Mouse (Mus musculus) skeletal muscle tissue, adult 2 months (tissue): Measurements from ENCODE around the gene Gm16451.
"Not testable (repeated sequence)": the region's sequence is repeated elsewhere in the genome, so short reads cannot be mapped to it uniquely, and the experiment has no call there.

ENCODE experiments used
- DNase-seq: peaks from one replicate; pipeline ENCODE4 v3.0.0-alpha.2; 2012; ENCODE audit warnings: low read depth, low spot score

Gm16451 gene

DNA sequence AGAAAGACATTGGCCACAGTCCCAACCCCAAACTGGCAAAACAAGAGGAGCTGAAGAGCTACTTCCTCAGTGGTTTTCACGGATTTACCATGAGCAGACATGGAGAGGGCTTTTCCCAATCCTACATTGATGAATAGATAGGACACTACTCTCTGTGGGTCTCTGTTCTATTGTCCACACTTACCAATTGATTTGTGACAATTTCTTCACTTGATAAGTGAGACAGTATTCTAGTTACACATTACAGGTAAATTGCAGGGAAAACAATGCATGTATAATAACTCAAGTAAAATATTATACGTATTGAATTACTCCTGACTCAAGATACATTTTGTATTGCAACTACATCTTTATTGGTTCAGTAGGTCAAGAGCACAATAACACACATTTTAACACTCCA, at the start of gene Gm16451:
Gene Gm16451, minus strand, starts transcription at position 101 of the 400 bp plus-strand sequence.
- not testable (repeated sequence) for DNase-seq

DNA sequence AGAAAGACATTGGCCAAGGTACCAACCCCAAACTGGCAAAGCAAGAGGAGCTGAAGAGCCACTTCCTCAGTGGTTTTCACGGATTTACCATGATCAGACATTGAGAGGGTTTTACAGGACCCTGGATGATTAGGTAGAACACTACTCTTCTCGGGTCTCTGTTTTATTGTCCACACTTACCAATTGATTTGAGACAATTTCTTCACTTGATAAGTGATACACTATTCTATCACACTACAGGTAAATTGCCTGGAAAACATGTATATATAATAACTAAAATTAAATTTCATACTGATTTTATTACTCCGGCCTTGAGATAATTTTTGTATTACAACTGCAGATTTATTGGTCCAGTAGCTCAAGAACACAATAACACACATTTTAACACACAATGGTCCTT, 45.9 kb upstream of the Gm16451 start, which contains the start of gene Vmn1r142:
Gene Vmn1r142, minus strand, starts transcription at position 101 of the 400 bp plus-strand sequence.
- DNase-seq, result not testable (repeated sequence)

DNA sequence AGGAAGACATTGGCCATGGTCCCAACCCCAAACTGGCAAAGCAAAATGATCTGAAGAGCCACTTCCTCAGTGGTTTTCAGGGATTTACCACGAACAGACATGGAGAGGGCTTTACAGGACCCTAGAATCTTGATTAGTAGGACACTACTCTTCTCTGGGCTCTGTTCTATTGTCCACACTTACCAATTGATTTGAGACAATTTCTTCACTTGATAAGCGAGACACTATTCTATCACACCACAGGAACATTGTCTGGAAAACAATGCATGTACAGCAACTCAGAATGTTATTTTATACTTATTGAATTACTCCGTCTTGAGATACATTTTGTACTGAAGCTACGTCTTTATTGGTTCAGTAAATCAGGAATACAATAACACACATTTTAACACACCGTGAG, 16.6 kb upstream of the Gm16451 start, which contains the start of gene Gm10666:
Gene Gm10666, minus strand, starts transcription at position 101 of the 400 bp plus-strand sequence.
- not testable (repeated sequence) for DNase-seq

GRCm38 (mm10) chr7:22068757-22069156, 49.3 kb downstream of the Gm16451 start, which contains the start of gene Vmn1r139:
TSS of gene Vmn1r139 (plus strand) at chr7:22069057.
- DNase-seq, result not testable (repeated sequence)
